Mouse (Mus musculus): ENCODE data around the gene Hsd11b1. TPM values are rescaled to one million over a fixed set of nuclear protein-coding genes. Genes with fewer than 3 reads are reported as not detected.

Hsd11b1 gene
- polyA plus RNA-seq, 1 experiment: 3.1 TPM

DNA sequence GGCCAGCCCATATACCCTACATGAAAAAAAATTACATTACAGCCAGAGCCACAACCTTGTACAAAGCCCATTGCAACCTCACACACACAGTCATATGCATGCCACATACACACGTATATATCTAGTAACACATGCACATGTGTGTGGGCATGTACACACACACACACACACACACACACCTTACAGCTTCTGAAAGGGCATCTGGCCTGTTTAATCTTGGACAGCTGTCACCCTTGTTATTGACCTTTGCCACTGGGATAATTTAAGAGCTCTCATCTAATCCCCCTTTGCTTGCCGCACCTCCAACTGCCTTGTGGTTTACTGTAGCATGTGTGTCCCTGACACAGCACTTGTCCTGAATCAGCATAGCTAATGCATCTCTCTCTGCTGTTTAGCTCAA is 60.1 kb downstream of the Hsd11b1 start:
- H3K36me3 ChIP-seq (ENCODE audit: control insufficient read depth, insufficient read depth, low read length): no peaks in the 10 kb centered on the region
- TF ChIP-seq CTCF (IDR thresholded peaks at IDR 0.05; ENCODE audit: extremely low read depth, insufficient read length, insufficient replicate concordance, low read depth, low read length) (no peak), POLR2A (IDR thresholded peaks at IDR 0.05; ENCODE audit: low read depth, low read length) (no peak)
- WGBS: 69% methylated on average over 2 of the region's 2 CpGs
- no peak overlapping the region for H3K4me3 ChIP-seq (ENCODE audit: low read depth, low read length)
- H3K27me3 ChIP-seq (ENCODE audit: control insufficient read depth, insufficient read depth, low read length): no peaks in the 10 kb centered on the region
- peaks cover 3% of the 10 kb centered on the region; the same call in 1 of the 2 replicates for H3K4me1 ChIP-seq (ENCODE audit: control insufficient read depth, insufficient read depth, insufficient read length, low read length)
- H3K27ac ChIP-seq (ENCODE audit: insufficient read depth, low read depth, low read length): no peak overlapping the region

DNA sequence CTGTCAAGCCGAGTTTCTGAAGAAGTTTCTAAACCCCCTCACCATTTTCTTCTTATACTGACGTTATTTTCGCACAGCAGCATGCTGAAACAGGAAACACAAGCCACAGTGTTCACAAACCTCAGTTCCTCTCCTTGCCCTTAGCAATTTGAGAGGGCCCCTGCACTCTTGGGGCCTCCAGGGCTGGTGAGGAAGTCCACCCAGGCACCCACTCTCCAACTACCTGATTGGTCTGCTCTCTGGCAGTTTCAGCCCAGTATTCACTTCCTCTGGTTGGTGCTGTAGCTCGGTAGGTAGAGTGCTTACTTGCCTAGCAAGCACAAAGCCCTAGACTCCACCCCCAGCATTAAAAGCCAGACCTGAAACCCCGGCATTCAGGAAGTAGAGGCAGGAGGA is 62.5 kb downstream of the Hsd11b1 start, which contains the start of gene Traf3ip3:
TSS of gene Traf3ip3 (minus strand) at position 321 of the 396 bp plus-strand sequence.
- H3K36me3 ChIP-seq (ENCODE audit: control insufficient read depth, insufficient read depth, low read length): no peaks in the 10 kb centered on the region
- TF ChIP-seq CTCF (IDR thresholded peaks at IDR 0.05; ENCODE audit: extremely low read depth, insufficient read length, insufficient replicate concordance, low read depth, low read length) (no peak), POLR2A (IDR thresholded peaks at IDR 0.05; ENCODE audit: low read depth, low read length) (no peak)

DNA sequence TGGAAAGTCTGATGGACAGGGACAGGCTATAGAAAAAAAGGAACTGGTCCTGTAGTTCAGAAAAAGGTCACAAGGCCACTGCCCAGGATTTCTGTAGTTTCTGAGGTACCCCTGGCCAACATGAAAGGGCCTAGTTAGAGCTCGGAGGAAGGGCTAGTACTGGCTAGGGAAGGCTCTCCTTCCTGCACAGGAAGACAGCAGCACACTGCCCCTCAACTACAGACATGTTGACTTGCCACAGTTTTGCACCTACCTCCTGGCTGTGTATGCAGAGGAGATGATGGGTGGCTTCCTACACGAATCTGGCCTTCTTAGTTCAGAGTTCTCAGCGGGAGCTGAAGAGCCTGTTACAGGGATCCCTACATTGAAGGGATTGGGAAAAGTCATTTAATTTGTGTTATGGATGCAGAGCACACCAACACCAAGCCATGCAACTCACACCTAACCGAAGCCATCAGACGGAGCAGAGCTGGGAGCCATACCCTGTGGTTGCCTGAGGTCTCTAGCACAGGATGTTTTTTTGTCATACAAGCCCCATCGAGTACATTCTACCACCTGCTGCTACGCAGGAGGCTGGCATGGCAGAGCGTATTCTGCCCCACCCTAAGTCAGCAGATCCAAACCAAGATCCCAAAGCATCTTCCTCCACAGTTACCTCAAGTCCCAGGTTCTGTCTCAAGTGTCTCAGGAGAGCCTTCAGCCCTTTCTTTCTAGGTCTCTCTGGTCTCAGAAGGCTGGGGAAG is 63.1 kb downstream of the Hsd11b1 start:
- peak overlapping the region; percentile 96 for H3K27ac ChIP-seq (ENCODE audit: insufficient read depth, low read depth, low read length)
- H3K4me3 ChIP-seq (ENCODE audit: low read depth, low read length): peak overlapping the region; percentile 54

More for the DNA sequence above, 62.5 kb downstream of the Hsd11b1 start, which contains the start of gene Traf3ip3:
- H3K27me3 ChIP-seq (ENCODE audit: control insufficient read depth, insufficient read depth, low read length): no peaks in the 10 kb centered on the region
- H3K4me3 ChIP-seq (ENCODE audit: low read depth, low read length): peak within 1 kb of the TSS; percentile 54
- WGBS: 57% methylated on average over 5 of the region's 5 CpGs
- H3K4me1 ChIP-seq (ENCODE audit: control insufficient read depth, insufficient read depth, insufficient read length, low read length): peaks cover 11% of the 10 kb centered on the region
- H3K27ac ChIP-seq (ENCODE audit: insufficient read depth, low read depth, low read length): peak within 1 kb of the TSS; percentile 96

GRCm38 (mm10) chr1:193198312-193198711 is 65.6 kb downstream of the Hsd11b1 start:
- peaks cover 7% of the 10 kb centered on the region; the same call in 1 of the 2 replicates for H3K4me1 ChIP-seq (ENCODE audit: control insufficient read depth, insufficient read depth, insufficient read length, low read length)
- H3K4me3 ChIP-seq (ENCODE audit: low read depth, low read length): no peak overlapping the region
- 89% methylated on average over 2 of the region's 2 CpGs for WGBS
- no peaks in the 10 kb centered on the region for H3K27me3 ChIP-seq (ENCODE audit: control insufficient read depth, insufficient read depth, low read length)
- H3K27ac ChIP-seq (ENCODE audit: insufficient read depth, low read depth, low read length): no peak overlapping the region
- TF ChIP-seq CTCF (IDR thresholded peaks at IDR 0.05; ENCODE audit: extremely low read depth, insufficient read length, insufficient replicate concordance, low read depth, low read length) (peak; percentile 41; the same call in 1 of the 2 replicates), POLR2A (IDR thresholded peaks at IDR 0.05; ENCODE audit: low read depth, low read length) (no peak)
- no peaks in the 10 kb centered on the region; the same call in 1 of the 2 replicates for H3K36me3 ChIP-seq (ENCODE audit: control insufficient read depth, insufficient read depth, low read length)

More for the DNA sequence above, 63.1 kb downstream of the Hsd11b1 start:
- TF ChIP-seq POLR2A (IDR thresholded peaks at IDR 0.05; ENCODE audit: low read depth, low read length): no peak
- no peaks in the 10 kb centered on the region for H3K27me3 ChIP-seq (ENCODE audit: control insufficient read depth, insufficient read depth, low read length)
- 71% methylated on average over 8 of the region's 8 CpGs for WGBS
- H3K36me3 ChIP-seq (ENCODE audit: control insufficient read depth, insufficient read depth, low read length): no peaks in the 10 kb centered on the region
- peaks cover 10% of the 10 kb centered on the region for H3K4me1 ChIP-seq (ENCODE audit: control insufficient read depth, insufficient read depth, insufficient read length, low read length)

DNA sequence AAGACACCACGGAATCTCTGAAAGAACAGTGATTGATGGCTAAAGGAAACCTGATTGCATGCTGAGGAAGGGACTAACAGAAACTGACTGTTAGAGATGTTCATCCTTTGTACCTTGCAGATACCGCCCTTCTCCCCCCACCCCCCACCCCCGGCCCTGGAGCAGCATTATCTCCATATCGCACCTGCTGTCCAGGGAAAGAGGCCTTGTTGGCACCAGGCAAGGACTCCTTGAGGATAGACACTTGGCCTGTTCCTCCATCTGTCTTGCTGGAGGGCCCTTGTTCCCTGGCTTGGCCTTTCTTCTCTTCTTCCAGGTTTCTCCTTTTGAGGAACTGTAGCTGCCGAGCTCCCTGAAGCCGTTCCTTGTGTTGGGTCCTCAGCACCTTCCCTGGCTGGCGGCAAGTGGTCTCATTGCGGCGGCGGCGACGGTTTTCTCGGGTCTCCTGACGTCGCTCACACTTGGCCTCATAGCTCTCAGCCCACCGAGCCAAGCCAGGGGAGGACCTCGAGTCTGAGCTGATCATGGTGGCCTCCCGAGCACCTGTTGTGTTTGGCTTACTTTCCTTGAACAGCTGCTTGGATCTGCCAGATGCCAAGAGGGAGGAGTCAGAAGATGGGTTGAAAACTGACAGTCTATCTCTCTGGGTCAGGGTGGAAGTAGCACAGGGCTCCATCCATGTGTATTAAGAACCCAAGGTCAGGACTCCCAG is 66.2 kb downstream of the Hsd11b1 start:
- TF ChIP-seq POLR2A (IDR thresholded peaks at IDR 0.05; ENCODE audit: low read depth, low read length) (no peak), CTCF (IDR thresholded peaks at IDR 0.05; ENCODE audit: extremely low read depth, insufficient read length, insufficient replicate concordance, low read depth, low read length) (no peak)
- Histone ChIP-seq H3K4me1 (ENCODE audit: control insufficient read depth, insufficient read depth, insufficient read length, low read length) (peaks cover 7% of the 10 kb centered on the region; the same call in 1 of the 2 replicates), H3K36me3 (ENCODE audit: control insufficient read depth, insufficient read depth, low read length) (no peaks in the 10 kb centered on the region; the same call in 1 of the 2 replicates), H3K27ac (ENCODE audit: insufficient read depth, low read depth, low read length) (no peak overlapping the region), H3K4me3 (ENCODE audit: low read depth, low read length) (no peak overlapping the region), H3K27me3 (ENCODE audit: control insufficient read depth, insufficient read depth, low read length) (no peaks in the 10 kb centered on the region)
- 77% methylated on average over 18 of the region's 18 CpGs for WGBS

GRCm38 (mm10) chr1:193195169-193195810 is 68.6 kb downstream of the Hsd11b1 start:
- 80% methylated on average over 3 of the region's 3 CpGs for WGBS
- no peak overlapping the region for H3K4me3 ChIP-seq (ENCODE audit: low read depth, low read length)
- TF ChIP-seq POLR2A (IDR thresholded peaks at IDR 0.05; ENCODE audit: low read depth, low read length) (no peak), CTCF (IDR thresholded peaks at IDR 0.05; ENCODE audit: extremely low read depth, insufficient read length, insufficient replicate concordance, low read depth, low read length) (no peak)

More at GRCm38 (mm10) chr1:193195169-193195810, 68.6 kb downstream of the Hsd11b1 start:
- Histone ChIP-seq H3K27ac (ENCODE audit: insufficient read depth, low read depth, low read length) (no peak overlapping the region), H3K4me1 (ENCODE audit: control insufficient read depth, insufficient read depth, insufficient read length, low read length) (peaks cover 7% of the 10 kb centered on the region; the same call in 1 of the 2 replicates), H3K36me3 (ENCODE audit: control insufficient read depth, insufficient read depth, low read length) (no peaks in the 10 kb centered on the region; the same call in 1 of the 2 replicates), H3K27me3 (ENCODE audit: control insufficient read depth, insufficient read depth, low read length) (no peaks in the 10 kb centered on the region)
